Mouse (Mus musculus) cortical plate, adult 2 months (tissue): Measurements from ENCODE around the gene Elmod3. TPM values are rescaled to one million over a fixed set of nuclear protein-coding genes. Genes with fewer than 3 reads are reported as not detected.
A peak's percentile ranks its signal among the peaks of the same experiment; 100 is the strongest.

Experiments used
- H3K27ac ChIP-seq: fragments of 200-500 bp; 2 replicates; pipeline ENCODE4 v1.5.1; 2012; ENCODE audit warnings: low read length, control low read depth, inconsistent platforms; ENCODE audit not compliant: insufficient read depth
- H3K4me1 ChIP-seq: fragments of 200-500 bp; 2 replicates; pipeline ENCODE4 v1.6.1; 2011; ENCODE audit warnings: low read length; ENCODE audit not compliant: control insufficient read depth, insufficient read depth
- H3K4me3 ChIP-seq: fragments of 200-500 bp; 2 replicates; pipeline ENCODE4 v1.5.1; 2011; ENCODE audit warnings: mild to moderate bottlenecking, low read length, control low read depth; ENCODE audit not compliant: insufficient read depth
- CTCF ChIP-seq: fragments of 200-500 bp; IDR thresholded peaks from 2 replicates; pipeline ENCODE4 v1.5.1; 2011; ENCODE audit warnings: mild to moderate bottlenecking, control low read depth, low read length; ENCODE audit not compliant: insufficient read depth; ENCODE audit errors: extremely low read depth
- POLR2A ChIP-seq: fragments of 200-500 bp; IDR thresholded peaks from 2 replicates; pipeline ENCODE4 v1.6.1; 2011; ENCODE audit warnings: mild to moderate bottlenecking, low read length, control low read depth; ENCODE audit not compliant: insufficient read depth; ENCODE audit errors: extremely low read depth
- polyA plus RNA-seq: library from polyadenylated mRNA; depleted of rRNA; stranded (reverse); fragments of >200 nt; gene quantifications from 2 replicates; pipeline ENCODE4 v1.2.3, GENCODE M21; 2012; rRNA removed

Gene Elmod3
- polyA plus RNA-seq, 1 experiment, result 27.5 TPM

DNA sequence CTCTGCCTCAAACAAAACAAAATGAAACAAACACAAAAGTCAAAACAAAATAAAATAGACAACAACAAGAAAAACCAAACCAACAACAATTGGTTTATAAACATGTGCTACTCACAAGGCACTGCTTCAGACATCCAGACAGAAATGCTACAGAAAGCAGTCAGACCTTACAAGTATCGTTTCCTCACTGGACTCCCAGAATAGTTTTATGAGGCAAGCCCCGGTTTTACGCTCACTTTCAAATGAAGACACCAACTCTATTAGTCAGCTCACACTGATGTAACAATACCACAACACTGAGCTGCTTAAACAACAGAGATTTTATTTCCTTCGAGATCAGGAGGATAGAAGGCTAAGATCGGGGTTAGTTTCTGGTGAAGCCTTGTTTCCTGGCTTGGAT lies 75.9 kb downstream of the Elmod3 start:
- Histone ChIP-seq H3K27ac (no peak overlapping the region), H3K4me1 (peaks cover 9% of the 10 kb centered on the region), H3K4me3 (no peak overlapping the region)
- no peak for TF ChIP-seq CTCF
- no peak for TF ChIP-seq POLR2A

- Histone ChIP-seq H3K27ac (no peak within 1 kb of the TSS), H3K4me3 (no peak within 1 kb of the TSS), H3K4me1 (peaks cover 9% of the 10 kb centered on the region)
- TF ChIP-seq CTCF (no peak), POLR2A (no peak)
These were observed 76.6 kb downstream of the Elmod3 start, which contains the start of gene Sh2d6 for GRCm38 (mm10) chr6:72521607-72522006. Gene Sh2d6 (minus strand): TSS chr6:72521707.

DNA sequence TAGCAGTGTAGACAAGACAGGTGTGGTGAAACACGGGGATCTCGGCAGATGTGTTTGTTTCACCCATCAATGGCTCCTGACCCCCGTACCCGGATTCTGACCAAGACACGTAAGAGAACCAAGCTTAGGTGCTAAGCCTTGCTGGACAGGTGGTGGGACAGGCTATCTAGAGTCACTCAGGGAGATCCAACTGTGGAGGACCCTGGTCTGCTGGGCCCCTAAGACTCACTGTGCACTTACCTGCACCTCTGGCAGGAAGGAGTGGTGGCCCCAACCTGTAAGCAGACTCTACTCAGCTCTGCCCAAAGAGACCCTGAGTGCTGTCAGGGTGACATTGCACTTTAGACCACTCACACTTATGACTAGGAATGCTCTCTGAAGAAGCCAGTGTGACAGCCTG lies 77.3 kb downstream of the Elmod3 start:
- H3K4me1 ChIP-seq, result peaks cover 9% of the 10 kb centered on the region
- H3K4me3 ChIP-seq, result no peak overlapping the region
- H3K27ac ChIP-seq, result no peak overlapping the region
- TF ChIP-seq CTCF (no peak), POLR2A (no peak)

DNA sequence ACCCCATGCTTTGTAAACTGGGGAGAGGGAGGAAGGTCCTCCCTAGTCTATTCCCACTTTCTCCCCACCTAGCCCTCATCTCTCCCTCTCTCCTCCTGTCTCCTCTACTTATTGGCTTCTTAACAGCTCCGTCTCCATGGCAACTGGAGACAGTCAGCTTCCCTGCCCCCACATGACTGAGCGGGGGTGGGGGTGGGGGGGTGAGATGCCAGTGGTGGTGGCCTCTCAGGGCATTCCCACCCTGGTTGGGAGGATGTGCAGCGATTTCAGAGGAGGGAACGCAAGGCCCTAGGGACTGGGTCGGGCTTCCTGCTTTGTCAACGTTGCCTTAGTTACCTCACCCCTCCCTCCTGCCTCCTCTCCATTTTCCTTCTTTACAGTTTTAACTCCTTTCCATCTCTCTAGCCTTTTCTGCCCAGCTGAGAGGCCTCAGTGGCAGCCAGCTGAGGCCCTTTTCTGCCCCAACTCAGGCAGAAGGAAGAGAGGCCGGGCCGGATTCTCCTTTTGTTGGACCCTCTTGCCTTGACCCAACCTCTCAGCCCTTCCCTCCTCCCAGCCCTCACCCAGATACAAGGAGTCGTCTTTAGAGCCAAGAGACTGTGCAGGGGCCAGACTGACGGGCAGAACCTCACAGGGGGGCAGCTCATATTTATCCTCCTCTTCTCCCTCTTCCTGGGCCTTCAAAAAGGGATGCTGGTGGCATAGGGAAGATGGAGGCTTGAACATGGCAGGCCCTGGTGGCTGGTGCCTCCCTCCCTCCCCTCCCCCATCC lies 78.1 kb downstream of the Elmod3 start:
- Histone ChIP-seq H3K4me3 (no peak overlapping the region), H3K27ac (no peak overlapping the region), H3K4me1 (peaks cover 9% of the 10 kb centered on the region)
- TF ChIP-seq POLR2A (0 out of 2 replicates have a peak, but pooled peaks have one; percentile 26), CTCF (no peak)

- TF ChIP-seq CTCF, result no peak
- no peak for TF ChIP-seq POLR2A
- Histone ChIP-seq H3K4me1 (peaks cover 9% of the 10 kb centered on the region), H3K27ac (peak overlapping the region; percentile 68; the same call in 1 of the 2 replicates), H3K4me3 (no peak overlapping the region)
These were observed 78.9 kb downstream of the Elmod3 start for GRCm38 (mm10) chr6:72519303-72519702.

GRCm38 (mm10) chr6:72518842-72519241 lies 79.4 kb downstream of the Elmod3 start:
- no peak overlapping the region for H3K27ac ChIP-seq
- peaks cover 9% of the 10 kb centered on the region for H3K4me1 ChIP-seq
- no peak overlapping the region for H3K4me3 ChIP-seq
- no peak for TF ChIP-seq POLR2A

Other genes starting within 250 kb of the Elmod3 start
- 23.4 and 24.9 TPM in 2 replicates for gene Tmem150a, start 243.0 kb downstream of the Elmod3 start, polyA plus RNA-seq
- gene Rnf181, start 231.5 kb downstream of the Elmod3 start, polyA plus RNA-seq, result 73.6 and 83.5 TPM in 2 replicates
- 10.7 and 11.0 TPM in 2 replicates for gene Vamp5, start 217.9 kb downstream of the Elmod3 start, polyA plus RNA-seq
- gene Vamp8, start 207.7 kb downstream of the Elmod3 start, polyA plus RNA-seq, result 30.6 and 31.7 TPM in 2 replicates
- 17.7 and 22.5 TPM in 2 replicates for gene Ggcx, start 184.1 kb downstream of the Elmod3 start, polyA plus RNA-seq
- gene Mat2a, start 158.9 kb downstream of the Elmod3 start, polyA plus RNA-seq, result 172 and 180 TPM in 2 replicates
- 0.48 and 0.72 TPM in 2 replicates for gene Sh2d6, start 76.7 kb downstream of the Elmod3 start, polyA plus RNA-seq
- 3.0 and 3.1 TPM in 2 replicates for gene Capg, start 54.0 kb downstream of the Elmod3 start, polyA plus RNA-seq
- 14.1 and 14.8 TPM in 2 replicates for gene Retsat, start 62 bp upstream of the Elmod3 start, polyA plus RNA-seq
- 68.7 and 70.3 TPM in 2 replicates for gene Tgoln1, start 18.6 kb upstream of the Elmod3 start, polyA plus RNA-seq
- 3.6 and 3.7 TPM in 2 replicates for gene Tcf7l1, start 190.8 kb upstream of the Elmod3 start, polyA plus RNA-seq